Mouse (Mus musculus): ENCODE results near the gene Hjurp.

The Hjurp gene

DNA sequence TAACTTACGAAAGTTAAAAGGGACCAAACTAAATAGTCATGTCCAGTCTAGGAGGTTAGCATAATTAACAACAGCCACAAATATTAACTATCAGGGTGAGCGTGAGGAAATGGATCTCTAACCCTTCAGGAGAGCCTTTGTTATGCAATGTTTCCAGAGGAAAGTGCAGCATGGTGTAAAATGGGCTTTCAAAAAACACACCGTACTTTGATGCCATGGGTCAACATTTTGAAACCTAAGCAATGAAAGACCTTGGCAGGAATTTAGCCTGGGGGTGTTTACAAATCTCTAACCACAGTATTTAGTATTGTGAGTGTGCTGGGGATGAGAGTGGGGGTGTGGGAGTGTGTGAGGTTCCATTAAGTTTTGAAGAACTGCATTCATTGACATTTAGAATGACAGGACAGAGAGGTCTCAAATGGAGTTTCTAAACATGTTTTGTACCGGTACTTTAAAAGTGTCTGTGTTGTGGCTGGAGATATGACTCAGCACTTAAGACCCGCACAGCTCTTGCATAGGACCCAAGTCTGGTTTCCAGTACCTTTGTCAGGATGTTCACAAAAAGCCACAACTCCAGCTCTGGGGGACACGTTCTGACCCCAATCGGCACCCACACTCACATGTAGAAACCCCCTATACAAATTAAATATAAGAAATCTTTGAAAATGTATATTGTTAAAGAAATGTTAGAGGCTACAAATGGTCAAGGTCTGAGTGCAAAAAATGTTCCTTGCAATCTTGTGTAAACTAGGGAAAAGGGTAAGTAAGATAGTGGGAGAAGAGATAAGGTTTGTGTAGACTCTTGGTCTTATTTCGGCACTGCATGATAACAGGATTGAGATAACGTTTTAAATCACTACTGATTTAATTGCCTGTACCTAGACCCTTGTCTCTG, 1.9 kb upstream of the Hjurp start:
- DNase-seq (ENCODE audit: low spot score): no peak

DNA sequence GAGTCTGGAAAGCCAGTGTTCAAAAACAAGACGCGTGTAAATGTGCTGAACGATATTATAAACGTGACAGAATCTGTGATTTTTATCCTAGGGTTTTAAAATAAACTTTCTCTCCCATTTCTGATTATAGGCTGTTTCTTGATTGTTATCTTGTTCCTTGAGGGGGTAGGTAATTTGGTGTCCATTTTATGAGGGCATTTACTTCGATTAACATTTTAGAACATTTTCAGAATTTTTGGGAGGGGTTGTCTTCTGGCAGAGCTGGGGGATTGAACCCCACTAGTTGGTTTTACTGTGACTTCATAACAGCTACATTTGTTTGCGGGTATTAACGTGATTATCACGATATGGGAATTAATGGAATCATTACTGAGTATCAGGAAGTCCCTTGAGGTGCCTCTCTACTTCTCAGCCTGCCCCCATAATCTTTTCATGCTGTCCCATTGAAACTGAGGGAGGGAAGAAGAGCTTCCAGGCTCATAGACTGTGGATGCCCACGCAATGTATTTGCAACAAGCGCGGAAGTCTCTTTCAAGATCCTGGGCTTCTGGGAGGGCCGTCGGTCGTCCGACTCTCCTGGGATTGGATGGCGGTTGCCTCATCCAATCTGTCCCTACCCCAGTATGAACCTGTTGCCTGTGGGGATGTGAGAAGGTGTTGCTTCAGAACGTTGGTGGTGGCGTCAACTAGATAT, 532 bp upstream of the Hjurp start:
- DNase-seq (ENCODE audit: low spot score): no peak

DNA sequence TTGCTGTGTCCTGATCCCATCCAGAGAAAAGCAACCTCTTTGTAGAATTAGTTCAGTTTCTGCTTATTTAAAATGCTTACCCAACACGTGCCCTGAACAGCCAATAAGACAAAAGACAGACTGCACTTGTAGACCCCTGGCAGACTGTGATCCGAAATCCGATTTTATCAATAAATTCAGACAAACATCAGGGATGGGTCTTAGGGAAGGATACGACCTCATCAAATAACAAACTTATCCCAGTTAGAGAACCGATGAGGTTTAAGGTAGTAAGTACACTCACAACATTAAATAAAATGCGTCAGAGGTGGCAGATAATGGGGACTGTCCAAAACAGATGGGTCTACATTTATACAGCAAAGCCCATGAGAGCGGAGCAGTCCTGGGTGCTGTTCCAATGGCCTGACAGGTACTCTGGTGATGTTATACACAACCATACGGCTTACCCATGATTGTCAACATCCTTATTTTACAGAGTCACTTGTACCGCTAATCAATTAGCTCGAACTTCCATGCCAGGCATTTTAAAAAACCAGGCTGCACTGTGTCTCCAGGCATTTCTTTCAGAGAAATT, 822 bp downstream of the Hjurp start:
- DNase-seq (ENCODE audit: low spot score): no peak

DNA sequence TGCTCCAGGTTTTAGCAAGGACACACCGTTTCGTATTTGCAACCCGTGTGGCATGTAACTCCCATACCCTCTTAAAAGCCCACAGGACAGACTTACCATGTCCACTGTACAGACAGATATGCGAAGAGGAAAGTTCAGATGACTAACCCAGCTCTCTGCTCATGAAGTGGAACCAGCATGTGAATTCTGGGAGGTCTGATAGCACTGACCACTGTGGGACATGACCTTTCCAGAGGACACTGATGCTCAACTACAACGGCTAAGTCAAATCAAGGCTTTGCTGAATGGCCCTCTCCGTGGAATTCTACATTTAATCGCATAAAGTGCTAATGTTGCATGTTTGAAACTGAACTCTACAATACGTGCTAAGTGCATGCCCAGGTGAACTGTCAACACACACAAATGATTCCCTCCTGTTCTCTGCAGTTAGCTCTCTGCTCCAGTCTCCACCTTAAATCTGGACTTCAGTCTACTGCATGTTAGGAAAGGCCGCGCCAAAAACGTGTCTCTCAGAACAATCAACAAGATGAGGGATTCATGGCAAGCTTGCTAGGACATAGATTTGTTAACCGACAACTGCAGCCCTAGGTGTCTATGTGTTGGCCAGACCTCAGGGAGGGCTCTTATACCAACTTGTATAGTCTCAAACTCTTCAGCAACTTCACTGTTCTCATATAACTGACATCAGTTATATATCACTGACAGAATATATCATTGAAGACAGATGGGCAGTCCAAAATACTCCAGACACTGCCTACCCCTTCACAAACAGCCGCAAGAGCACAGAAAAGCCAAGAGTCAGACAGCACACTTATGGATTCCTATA, 1.5 kb downstream of the Hjurp start:
- no peak for DNase-seq (ENCODE audit: low spot score)

DNA sequence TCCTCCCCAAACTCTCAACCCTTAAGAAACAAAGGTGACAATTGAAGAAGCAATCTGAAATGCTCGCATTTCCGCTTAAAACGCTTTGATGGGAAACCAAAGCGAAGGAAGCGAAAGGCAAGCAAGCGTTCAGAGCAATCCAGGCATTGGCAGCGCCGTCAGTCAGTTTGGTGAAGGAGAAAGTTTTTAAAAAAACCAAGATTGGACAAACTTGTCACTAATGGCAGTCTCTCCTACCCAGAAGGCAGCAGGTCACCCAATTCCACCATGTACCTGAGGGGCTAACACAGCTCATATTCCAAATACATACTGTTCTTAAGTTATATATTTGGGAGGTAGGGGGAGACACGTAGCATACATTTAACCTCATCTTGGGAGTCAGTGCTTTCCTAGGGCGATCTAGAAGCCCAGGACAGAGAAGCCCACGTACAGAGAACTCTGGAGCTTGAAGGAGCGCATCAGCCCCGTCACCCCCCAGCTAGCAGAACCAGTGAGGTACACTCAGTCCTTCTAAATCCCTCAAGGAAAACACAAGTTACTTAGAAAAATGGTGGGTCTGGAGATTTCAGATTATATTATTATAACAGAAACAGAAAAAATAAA, 2.3 kb downstream of the Hjurp start:
- no peak for DNase-seq (ENCODE audit: low spot score)

DNA sequence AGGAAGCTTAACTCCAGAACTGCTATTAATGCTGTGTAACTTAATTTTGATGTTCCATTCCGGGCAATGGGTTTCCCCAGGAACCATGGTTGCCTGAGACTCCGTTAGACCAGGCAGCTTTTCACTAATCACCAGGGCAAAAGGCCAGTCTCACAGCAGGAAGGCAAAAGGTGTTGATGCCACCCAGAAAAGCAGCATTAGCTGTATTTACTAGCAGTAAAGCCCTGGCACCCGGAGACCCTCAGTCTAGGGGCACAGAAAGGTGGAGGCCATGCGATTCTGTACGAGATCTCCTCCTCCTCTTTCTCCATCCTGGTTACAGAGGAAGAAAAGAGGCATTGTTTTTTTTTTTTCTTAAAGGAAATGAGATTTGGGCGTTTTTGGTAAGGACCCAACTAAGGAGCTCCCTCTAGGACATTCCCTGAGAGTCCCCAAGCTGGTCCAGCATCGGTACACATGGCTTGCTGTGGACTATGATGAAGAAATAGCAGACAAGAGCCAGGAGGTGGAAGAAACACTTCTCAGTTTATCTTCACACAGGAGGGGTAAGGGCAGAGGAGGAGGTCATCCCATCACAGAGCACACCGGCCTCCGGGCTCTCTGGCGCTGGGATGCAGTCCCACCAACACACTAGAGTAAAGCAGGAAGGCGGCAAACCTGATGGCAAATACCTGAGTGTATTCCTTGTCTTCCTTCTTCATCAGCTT, 2.9 kb downstream of the Hjurp start:
- no peak for DNase-seq (ENCODE audit: low spot score)

DNA sequence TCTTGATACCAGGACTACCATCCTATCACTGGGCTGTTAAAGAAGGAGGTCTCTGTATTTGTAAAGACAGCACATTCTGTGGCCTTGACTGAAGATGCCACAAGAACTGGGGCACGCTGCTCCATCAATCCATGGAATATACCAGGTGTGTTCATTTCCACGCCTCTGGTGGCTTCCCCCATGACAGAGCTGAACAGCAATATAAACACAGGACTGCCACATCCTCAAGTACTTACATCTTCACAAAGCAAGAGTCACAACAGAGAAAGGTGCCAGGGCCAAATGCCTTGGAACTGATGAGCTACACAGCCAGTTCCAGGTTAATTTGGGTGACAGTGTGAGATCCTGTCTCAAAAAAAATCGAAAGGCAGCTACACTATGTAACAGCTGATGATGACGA, 3.6 kb downstream of the Hjurp start:
- no peak for DNase-seq (ENCODE audit: low spot score)

DNA sequence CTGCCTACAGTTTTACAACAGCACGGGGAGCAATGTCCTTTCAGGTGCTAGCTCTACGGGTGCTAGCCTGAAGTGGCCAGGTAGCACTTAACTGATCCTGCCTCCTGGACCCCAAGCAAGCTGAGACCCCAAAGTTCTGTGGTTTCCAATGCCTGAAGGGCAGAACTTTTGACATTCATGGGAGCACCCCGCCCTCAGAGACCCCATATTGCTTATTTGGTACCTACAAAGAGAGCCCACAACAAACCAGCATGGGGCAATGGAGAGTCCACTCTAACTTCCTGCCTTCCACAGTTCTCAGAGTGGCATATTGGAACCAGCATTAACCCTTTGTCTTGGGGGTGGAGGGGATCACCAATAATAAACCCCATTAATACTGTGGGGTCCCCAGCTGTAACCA, 4.1 kb downstream of the Hjurp start:
- DNase-seq (ENCODE audit: low spot score): no peak

DNA sequence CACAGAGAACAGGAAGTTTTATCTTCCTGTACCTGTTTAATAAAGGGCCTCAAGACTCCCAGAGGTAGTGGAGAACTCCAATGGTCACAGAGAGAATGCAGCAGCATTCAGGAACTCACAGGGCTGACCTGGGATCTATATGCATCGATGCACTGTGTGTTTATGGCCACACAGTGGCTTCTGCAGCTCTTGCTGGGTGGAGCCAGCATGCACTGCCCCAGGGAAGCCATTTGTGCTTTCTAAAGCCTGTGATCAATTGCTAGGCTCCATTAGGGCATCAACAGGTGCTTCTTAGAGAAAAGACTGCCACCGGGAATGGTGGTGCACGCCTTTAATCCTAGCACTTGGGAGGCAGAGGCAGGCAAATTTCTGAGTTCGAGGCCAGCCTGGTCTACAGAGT, 4.6 kb downstream of the Hjurp start:
- no peak for DNase-seq (ENCODE audit: low spot score)

DNA sequence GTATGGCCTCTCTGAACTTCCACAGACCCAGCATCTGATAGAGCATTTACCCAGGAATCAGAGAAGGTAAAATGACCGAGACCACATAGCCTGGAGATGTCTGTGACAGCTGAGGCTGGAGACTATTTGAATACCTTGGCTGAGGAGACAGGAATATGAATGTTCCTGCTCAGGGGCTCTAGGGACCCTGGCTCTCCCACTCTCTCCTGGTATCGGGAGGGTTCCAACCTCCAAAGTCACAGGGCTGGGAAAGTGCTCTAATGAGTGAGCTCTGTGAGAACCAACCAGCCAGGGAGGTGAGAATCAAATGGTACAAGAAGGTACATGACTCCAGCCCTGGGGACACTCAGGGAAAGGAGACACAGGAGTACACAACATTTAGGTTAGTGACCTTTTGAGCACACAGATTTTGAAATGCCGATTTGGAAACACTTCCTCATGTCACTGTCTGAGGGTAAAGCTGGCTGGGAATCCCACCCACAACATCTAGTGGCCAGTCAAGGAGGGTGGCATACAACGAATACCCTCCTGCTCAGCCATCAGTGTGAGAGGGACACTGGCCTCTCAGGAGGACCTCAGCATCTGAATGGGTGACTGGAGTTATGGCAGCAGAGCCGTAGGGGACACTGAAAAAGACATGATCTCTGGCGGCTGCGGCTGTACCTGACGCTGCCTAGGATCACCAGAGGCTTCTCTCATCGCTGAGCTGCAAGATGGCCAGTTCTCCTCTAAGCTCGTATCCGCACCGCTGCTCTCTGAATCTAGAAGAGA, 7.7 kb downstream of the Hjurp start:
- no peak for DNase-seq (ENCODE audit: low spot score)

DNA sequence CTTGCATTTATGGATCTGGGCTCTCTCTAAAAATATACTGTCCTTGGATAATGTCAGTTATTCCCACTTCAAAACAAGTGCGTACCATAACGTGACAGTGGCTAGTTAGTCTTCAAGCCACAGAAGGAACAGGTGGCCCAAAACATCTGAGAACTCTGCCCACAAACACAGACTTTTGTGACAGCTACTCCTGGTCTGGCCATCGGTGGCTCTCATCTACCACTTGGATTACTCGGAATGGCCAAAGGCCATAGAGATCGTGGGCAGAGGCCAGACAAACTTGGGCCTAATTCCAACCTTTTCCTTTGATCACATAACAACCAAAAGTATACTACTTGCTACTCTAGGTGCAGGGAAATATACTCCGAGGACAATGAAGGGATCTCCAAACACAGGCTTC, 9.4 kb downstream of the Hjurp start:
- no peak for DNase-seq (ENCODE audit: low spot score)

DNA sequence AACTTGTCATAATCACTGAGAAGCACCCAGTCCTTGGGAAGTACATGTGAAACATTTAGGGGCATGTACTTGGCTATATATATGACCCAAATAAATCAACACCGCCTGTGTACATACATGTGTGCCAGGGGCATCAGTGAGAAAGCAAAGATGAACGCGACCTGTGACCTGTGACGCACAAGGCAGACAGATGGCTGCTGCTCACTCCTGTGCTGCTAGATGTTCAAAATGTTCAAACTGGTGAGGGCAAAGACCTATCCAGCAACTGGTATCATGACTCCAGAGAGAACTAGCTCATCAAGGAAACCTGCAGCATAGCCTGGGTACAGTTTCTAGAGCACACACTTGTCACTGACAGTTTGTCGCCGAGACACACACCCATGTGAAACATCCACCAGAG, 9.9 kb downstream of the Hjurp start:
- DNase-seq (ENCODE audit: low spot score): no peak

DNA sequence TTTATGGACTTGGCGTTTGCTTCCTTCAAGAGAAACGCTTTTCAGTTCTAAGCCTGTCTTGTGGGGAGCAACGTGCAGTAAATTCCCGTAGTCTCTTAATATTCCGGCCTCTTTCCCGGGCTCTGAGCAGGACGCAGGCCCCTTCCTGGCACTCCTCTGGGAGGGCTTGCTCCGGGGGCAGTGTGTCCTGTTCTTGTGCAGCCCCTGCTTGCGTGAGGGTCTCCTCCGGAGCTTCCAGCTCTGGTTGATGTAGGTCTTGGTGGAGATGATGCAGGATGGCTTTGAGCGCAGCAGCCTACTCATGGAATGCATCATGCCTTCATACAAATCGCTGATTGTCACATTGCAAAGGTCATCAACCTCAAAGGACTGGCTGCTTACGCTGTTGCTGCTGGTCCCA, 11.3 kb downstream of the Hjurp start:
- DNase-seq (ENCODE audit: low spot score): no peak

DNA sequence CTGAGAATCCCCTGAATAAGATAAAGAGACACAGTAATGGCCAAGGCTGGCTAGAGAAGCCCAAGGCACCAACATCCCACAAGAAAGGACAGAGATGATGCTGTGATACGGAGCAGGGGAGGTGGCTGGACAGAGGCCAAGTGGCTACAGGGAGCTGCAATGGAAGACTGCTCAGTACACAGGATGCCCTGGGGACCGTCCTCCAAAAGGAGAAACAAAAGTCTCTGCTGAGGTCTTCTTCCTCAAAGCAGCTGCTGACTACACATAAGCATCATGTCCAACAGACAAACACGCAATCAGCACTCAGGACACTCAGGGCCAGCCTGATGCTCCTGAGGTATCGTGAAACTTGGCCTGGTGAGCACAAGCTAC, 12.6 kb downstream of the Hjurp start:
- DNase-seq (ENCODE audit: low spot score): no peak

DNA sequence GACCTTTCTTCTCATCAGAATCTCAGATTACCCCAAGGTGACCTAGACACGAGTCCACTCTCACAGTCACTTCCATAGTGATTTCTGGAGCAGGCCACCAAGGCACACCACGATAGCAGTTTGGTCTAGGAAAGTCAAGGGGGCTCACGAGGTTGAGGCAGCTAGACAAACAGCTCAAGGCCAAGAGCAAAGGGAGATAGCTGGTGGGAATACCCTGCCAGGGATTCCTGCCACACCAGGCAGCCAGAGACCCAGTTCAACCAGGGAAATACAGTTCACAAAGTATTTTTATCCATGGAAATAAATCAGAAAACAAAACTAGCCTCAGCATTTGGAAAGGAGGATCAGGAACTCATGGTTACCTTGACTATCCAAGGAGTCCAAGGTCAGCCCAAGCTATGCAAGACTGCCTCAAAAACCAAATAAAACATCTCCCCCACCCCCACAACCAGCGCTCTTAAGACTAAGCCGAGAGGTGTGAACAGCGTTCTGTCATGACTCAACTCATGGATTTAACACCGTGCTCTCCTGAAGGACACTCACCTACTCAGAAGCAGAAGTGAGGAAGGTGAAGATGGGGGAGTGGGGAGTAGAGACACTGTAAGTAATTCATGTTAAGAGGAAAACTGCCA, 13.1 kb downstream of the Hjurp start:
- DNase-seq (ENCODE audit: low spot score): no peak

DNA sequence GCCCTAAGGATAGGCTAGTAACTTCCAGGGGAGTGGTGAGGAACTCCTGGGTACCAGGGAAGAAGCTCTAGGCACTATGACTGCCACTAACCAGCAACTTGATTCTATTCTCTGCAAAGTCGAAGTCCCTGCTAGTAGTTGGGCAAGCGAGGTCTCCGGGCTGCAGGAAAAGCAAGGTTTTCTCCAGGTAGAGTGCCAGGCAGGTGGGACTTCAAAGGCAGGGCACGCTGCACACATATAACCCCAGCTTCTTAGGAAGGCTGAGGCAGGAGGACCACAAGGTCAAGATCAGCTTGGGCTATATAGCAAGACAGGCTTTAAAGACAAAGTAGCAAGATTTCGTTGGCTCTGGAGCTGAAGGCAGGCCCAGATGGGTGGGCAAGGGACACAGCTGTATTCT, 13.7 kb downstream of the Hjurp start:
- no peak for DNase-seq (ENCODE audit: low spot score)

DNA sequence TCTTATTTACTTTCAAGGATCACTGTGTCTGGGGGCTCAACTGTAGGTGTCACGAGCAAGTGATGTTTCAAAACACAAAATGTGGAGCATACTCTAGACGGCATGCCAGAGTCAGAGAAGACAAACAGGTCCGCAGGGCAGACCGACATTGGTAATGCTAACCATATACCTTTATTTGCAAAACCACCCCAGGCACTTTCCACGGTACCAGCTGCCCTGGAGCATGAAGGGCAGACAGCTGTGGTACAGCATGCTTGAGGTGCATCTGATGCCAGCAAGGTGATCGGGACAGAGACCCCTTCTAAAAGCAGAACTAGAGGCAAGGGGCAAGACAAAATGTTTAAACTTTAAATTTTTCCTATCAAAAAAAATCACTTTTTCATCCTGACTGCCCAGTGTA, 14.5 kb downstream of the Hjurp start:
- no peak for DNase-seq (ENCODE audit: low spot score)

DNA sequence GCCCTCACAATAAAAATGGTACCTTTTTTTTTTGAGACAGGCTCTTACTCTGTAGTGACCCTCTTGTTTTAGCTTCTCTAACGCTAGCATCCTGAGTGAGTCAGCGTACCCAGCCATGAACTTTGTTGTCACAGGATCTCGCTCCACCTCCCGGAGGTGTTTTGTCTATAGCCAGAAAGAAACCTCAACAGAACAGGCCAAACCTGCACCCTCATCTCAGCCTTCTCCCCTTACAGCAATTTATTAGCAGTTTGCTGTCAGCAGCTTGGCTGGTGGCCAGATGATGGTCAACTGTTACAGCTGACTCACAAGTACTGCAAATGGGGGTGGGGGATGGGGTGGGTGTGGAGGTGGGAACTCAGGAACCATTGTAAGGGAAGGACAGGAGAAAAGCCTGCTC, 15.2 kb downstream of the Hjurp start:
- DNase-seq (ENCODE audit: low spot score): peak; percentile 80

DNA sequence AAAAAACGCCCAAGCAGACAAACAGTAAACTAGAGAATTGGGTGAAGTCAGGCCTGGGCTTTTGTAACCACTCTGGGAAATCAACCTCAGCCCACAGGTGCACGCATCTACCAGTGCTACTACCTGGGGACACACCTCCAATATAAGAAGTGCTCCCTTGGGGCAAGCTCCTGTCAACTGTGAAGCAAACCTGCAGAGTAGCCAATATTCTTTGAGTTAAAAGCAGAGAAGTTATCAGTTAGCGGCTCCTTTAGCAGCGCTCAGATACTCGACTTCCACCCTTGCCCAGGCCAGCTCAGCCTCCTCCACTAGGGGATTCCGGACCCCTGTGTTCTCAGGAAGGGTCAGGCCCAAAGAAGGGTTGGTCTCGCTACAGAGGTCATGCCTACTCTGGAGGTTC, 15.7 kb downstream of the Hjurp start:
- DNase-seq (ENCODE audit: low spot score): no peak
